Mouse (Mus musculus): ENCODE measurements around the gene Scn4a.

The Scn4a gene

GRCm38 (mm10) chr11:106272644-106273310 is 80.3 kb downstream of the Scn4a start, which contains the start of gene Smarcd2:
Smarcd2 (minus strand) TSS chr11:106272972.
- DNase-seq (ENCODE audit: low spot score in 2 of 2), result peak; percentile 94 to 98

- DNase-seq (ENCODE audit: low spot score in 2 of 2), result peak in 1 of 2 experiments; percentile 30
Measured at GRCm38 (mm10) chr11:106271794-106272643, 81.1 kb downstream of the Scn4a start.

DNA sequence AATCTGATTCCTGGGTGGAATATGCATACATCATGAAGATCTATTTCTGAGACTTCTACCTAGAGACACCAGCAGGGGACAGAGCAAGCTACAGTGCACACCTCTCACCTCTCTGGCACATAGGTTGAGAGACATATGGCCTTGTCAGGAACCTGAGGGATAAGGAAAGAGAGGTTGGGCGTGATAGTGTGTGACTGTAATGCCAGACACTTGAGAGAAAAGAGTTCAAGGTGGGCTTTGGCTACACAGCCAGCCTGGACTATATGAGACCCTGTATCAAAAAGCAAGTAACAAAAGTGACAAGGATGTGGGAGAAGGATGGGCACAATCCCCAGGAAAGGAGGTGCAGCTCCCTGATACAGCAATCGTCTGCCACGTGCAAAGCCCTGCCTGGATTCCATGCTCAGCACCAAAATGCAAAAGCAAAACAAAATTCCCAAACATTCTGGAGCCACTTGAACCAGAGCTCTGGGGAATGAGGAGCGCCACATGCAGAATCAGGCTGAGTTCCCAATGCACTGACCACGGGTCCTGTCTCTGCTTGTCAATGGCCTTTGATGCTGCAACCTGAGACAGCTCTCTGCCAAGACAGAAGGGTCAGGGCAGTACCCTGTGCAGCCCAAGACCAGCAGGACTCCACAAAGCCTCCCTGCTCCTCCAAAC is 81.8 kb downstream of the Scn4a start:
- no peak for DNase-seq (ENCODE audit: low spot score in 2 of 2)

- DNase-seq (ENCODE audit: low spot score in 2 of 2), result no peak
Measured at GRCm38 (mm10) chr11:106269060-106269431, 84.0 kb downstream of the Scn4a start.
